Mouse (Mus musculus) adrenal gland, adult 10 weeks (tissue): Measurements from ENCODE around the gene Apol6. TPM values are rescaled to one million over a fixed set of nuclear protein-coding genes. Genes with fewer than 3 reads are reported as not detected.

Experiments
- polyA plus RNA-seq: library from polyadenylated mRNA; stranded (reverse); fragments of 350-450 nt; fragmentation: Illumina TruSeq; extraction: RNeasy Lipid Tissue Mini Kit (QIAGEN cat#74804); gene quantifications from one replicate; pipeline ENCODE4 v1.2.3, GENCODE M21; 2014; ENCODE audit warnings: low read depth, low replicate concordance

Apol6 gene
- 6.1 TPM for polyA plus RNA-seq

DNA sequence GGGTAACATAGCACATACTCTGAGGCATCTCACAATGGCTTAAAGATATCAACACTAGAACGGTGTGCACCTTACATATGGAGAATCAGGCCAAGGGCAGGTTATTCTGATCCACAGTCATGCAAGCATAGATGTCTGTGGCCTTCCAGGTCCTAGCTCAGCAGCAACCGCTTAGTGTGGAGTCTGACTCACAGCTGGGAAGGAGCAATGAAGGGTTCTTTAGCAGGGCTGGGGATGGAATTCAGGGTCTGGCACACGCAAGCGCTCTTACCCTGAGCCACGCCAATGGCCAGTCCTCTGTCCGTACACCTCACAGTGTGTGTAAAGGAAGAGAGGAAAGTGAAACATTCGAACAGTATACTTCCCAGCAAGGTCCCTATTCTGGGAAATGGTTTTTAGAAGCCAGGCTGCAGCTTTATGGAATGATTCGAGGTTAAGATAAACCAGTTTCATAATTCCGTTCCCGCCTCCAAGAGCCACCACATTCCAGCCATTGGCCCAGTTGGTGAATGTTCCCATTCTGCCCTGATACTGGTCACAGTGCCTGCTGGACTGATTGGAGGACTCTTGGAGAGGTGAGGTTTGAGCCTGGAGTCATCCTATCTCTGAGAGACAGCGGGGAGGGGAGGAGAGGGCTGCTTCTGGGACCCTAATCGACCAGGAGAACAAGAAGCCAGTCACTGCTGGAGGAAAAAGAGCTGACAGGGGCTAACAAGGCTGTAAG lies at the start of gene Apol6:
Gene Apol6 (plus strand): TSS at position 133 of the 724 bp plus-strand sequence.

DNA sequence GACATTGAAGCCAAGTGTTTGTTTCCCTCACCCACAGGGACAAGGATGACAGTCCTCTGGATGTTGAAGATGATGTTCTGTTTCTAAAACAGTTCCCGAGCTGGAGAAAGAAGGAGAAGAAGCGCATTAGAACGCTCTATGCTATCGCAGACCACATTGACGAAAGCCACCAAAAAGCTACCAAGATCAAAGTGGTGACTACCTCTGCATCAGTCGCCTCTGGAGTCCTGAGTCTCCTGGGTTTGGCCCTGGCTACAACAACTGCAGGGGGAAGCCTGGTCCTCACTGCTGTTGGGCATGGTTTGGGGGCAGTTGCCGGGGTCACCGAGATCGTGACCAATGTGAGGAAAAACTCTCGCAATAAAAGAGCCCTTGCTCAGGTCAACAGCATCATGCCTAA lies 6.0 kb downstream of the Apol6 start, which contains the start of gene Mb:
Gene Mb (minus strand): TSS at position 101 of the 400 bp plus-strand sequence.

Other genes starting within 250 kb of the Apol6 start
- 13.4 TPM for gene Zfp251, start 173.3 kb upstream of the Apol6 start, polyA plus RNA-seq
- gene Zfp7, start 165.5 kb upstream of the Apol6 start, polyA plus RNA-seq = 2.3 TPM
- not detected for gene Gm49527, start 165.4 kb upstream of the Apol6 start, polyA plus RNA-seq
- 0.35 TPM for gene Zfp647, start 119.3 kb upstream of the Apol6 start, polyA plus RNA-seq
- gene 1110038F14Rik, start 96.2 kb upstream of the Apol6 start, polyA plus RNA-seq = 5.2 TPM
- 2.3 TPM for gene Mb, start 5.9 kb downstream of the Apol6 start, polyA plus RNA-seq